In the genomic region with DNA sequence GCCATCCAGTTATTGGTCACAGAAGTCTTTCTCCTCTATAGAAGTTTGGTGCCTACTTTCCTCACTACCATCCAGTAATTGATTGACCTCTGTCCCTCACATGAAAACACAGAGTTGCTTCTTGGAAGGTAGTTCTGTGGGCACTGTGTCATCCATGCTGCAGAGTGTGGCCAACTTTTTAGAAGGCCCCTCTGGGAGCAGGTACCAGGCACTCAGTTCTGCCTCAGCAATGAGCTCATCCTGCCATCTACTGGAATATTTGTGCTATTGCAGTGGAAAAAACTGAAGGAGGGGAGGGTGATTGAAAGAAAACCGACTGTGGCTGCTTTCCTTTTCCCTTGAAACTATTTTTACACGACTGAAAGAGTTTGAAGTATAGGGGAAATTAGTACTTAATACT, we compare ENCODE assay signal across 8 mouse cellular contexts.
A peak's percentile ranks its signal among the peaks of the same experiment; 100 is the strongest.
DNase-seq lines count a peak whose midpoint lies in the region; ATAC-seq and TF ChIP-seq lines count a peak whose summit lies in the region.

No protein-coding gene starts in this region.

- no peaks in the 10 kb centered on the region for H3K9me3 ChIP-seq in heart, postnatal 0 days (replicated peaks; ENCODE audit: control insufficient read depth, low read length)
- no peaks in the 10 kb centered on the region for H3K9me3 ChIP-seq in heart, embryonic 10.5 days
- peaks cover 53% of the 10 kb centered on the region for H3K9me3 ChIP-seq in CH12.LX (replicated peaks; ENCODE audit: low read length)
- H3K9me3 ChIP-seq in forebrain, embryonic 15.5 days, result no peaks in the 10 kb centered on the region
- H3K9me3 ChIP-seq in midbrain, embryonic 16.5 days (replicated peaks; ENCODE audit: control insufficient read depth, low read length, poor library complexity, severe bottlenecking), result no peaks in the 10 kb centered on the region

- H3K27me3 ChIP-seq in heart, postnatal 0 days (ENCODE audit: control insufficient read depth, insufficient read depth, low read length), result no peaks in the 10 kb centered on the region
- H3K27me3 ChIP-seq in heart, embryonic 10.5 days (ENCODE audit: insufficient read depth, poor library complexity, severe bottlenecking), result no peaks in the 10 kb centered on the region
- no peaks in the 10 kb centered on the region for H3K27me3 ChIP-seq in CH12.LX (replicated peaks)
- H3K27me3 ChIP-seq in forebrain, embryonic 15.5 days, result no peaks in the 10 kb centered on the region; the same call in 1 of the 2 replicates
- H3K27me3 ChIP-seq in midbrain, embryonic 16.5 days (ENCODE audit: control insufficient read depth, insufficient read depth, low read depth, low read length), result no peaks in the 10 kb centered on the region

- H3K4me3 ChIP-seq in heart, postnatal 0 days (ENCODE audit: low read depth, low read length), result no peak overlapping the region
- no peak overlapping the region for H3K4me3 ChIP-seq in heart, embryonic 10.5 days
- H3K4me3 ChIP-seq in CH12.LX (replicated peaks in 1 of 3; ENCODE audit: low read depth in 2 of 3, low read length in 2 of 3, poor library complexity in 1 of 3), result no peak overlapping the region
- H3K4me3 ChIP-seq in forebrain, embryonic 15.5 days, result no peak overlapping the region
- H3K4me3 ChIP-seq in midbrain, embryonic 16.5 days (ENCODE audit: low read depth, low read length), result no peak overlapping the region

- H3K36me3 ChIP-seq in heart, postnatal 0 days (replicated peaks; ENCODE audit: control insufficient read depth, insufficient read depth, low read length), result no peaks in the 10 kb centered on the region
- no peaks in the 10 kb centered on the region for H3K36me3 ChIP-seq in heart, embryonic 10.5 days
- H3K36me3 ChIP-seq in CH12.LX (replicated peaks in 1 of 2; ENCODE audit: control insufficient read depth in 1 of 2, insufficient read depth in 1 of 2, low read length in 1 of 2), result no peaks in the 10 kb centered on the region
- H3K36me3 ChIP-seq in forebrain, embryonic 15.5 days, result no peaks in the 10 kb centered on the region
- no peaks in the 10 kb centered on the region for H3K36me3 ChIP-seq in midbrain, embryonic 16.5 days (ENCODE audit: control insufficient read depth, insufficient read depth, low read length)

- H3K9ac ChIP-seq in heart, postnatal 0 days (replicated peaks; ENCODE audit: low read depth, low read length), result no peak overlapping the region
- no peak overlapping the region for H3K9ac ChIP-seq in CH12.LX (ENCODE audit: insufficient read depth, low read depth)
- H3K9ac ChIP-seq in forebrain, embryonic 15.5 days (replicated peaks), result no peak overlapping the region
- H3K9ac ChIP-seq in midbrain, embryonic 16.5 days (ENCODE audit: low read depth, low read length), result no peak overlapping the region

- no peak for ATAC-seq in heart, postnatal 0 days (ENCODE audit: insufficient read depth, low read depth)
- peak; percentile 70 for ATAC-seq in forebrain, embryonic 15.5 days (replicated peaks)
- peak; percentile 78 for ATAC-seq in midbrain, embryonic 16.5 days

- H3K79me2 ChIP-seq in CH12.LX (replicated peaks; ENCODE audit: control insufficient read depth, extremely low read depth, insufficient read depth, poor library complexity, severe bottlenecking), result no peaks in the 10 kb centered on the region

- no peaks in the 10 kb centered on the region for H3K4me1 ChIP-seq in heart, postnatal 0 days (ENCODE audit: control insufficient read depth, insufficient read depth)
- H3K4me1 ChIP-seq in heart, embryonic 10.5 days, result no peaks in the 10 kb centered on the region
- H3K4me1 ChIP-seq in CH12.LX (ENCODE audit: control insufficient read depth in 1 of 2, insufficient read depth in 2 of 2), result no peaks in the 10 kb centered on the region
- H3K4me1 ChIP-seq in forebrain, embryonic 15.5 days, result peaks cover 14% of the 10 kb centered on the region
- H3K4me1 ChIP-seq in midbrain, embryonic 16.5 days (ENCODE audit: control insufficient read depth, insufficient read depth, low read length), result peaks cover 4% of the 10 kb centered on the region; the same call in 1 of the 2 replicates

- in situ Hi-C loops in CH12.LX (cut with MboI; ENCODE audit: low pct_ligation_motif_present, low pct_unique_long_range_greater_than_20kb, low sequenced_read_pairs), result loop anchor here (25.0 kb wide), 1 partner anchor 641 kb away; no protein-coding TSS in a partner anchor

- no peak for TF ChIP-seq POLR2A in CH12.LX (IDR thresholded peaks at IDR 0.05; ENCODE audit: low read depth, low read length)

- H3K4me2 ChIP-seq in heart, postnatal 0 days (ENCODE audit: low read depth, low read length), result no peak overlapping the region
- H3K4me2 ChIP-seq in CH12.LX (ENCODE audit: insufficient read depth, low read depth, poor library complexity, severe bottlenecking), result no peak overlapping the region
- H3K4me2 ChIP-seq in forebrain, embryonic 15.5 days (replicated peaks), result no peak overlapping the region
- H3K4me2 ChIP-seq in midbrain, embryonic 16.5 days (ENCODE audit: low read length), result no peak overlapping the region

- WGBS in heart, postnatal 0 days, result 0% methylated on average over 2 of the region's 2 CpGs
- 2% methylated on average over 2 of the region's 2 CpGs for WGBS in heart, embryonic 10.5 days
- 4% methylated on average over 2 of the region's 2 CpGs for WGBS in forebrain, embryonic 15.5 days
- 2% methylated on average over 2 of the region's 2 CpGs for WGBS in midbrain, embryonic 16.5 days

- no peak for TF ChIP-seq EP300 in heart, postnatal 0 days (IDR thresholded peaks at IDR 0.05; ENCODE audit: low read depth)
- no peak for TF ChIP-seq EP300 in CH12.LX (IDR thresholded peaks at IDR 0.05; ENCODE audit: low read length)

- no peak overlapping the region for H3K27ac ChIP-seq in heart, postnatal 0 days (ENCODE audit: low read depth)
- no peak overlapping the region for H3K27ac ChIP-seq in heart, embryonic 10.5 days
- H3K27ac ChIP-seq in CH12.LX (ENCODE audit: insufficient read depth, low read depth), result no peak overlapping the region
- no peak overlapping the region for H3K27ac ChIP-seq in forebrain, embryonic 15.5 days (replicated peaks)
- no peak overlapping the region for H3K27ac ChIP-seq in midbrain, embryonic 16.5 days (ENCODE audit: low read length)

- DNase-seq in heart, postnatal 0 days (ENCODE audit: low spot score), result peak; percentile 59
- DNase-seq in heart, embryonic 10.5 days (ENCODE audit: low spot score), result no peak
- DNase-seq in CH12.LX (ENCODE audit: extremely low read depth), result peak; percentile 1
- DNase-seq in cerebellum, adult 11 months, result peak; percentile 8
- peak; percentile 25 to 40 for DNase-seq in kidney, postnatal 25 days
- no peak for DNase-seq in T-cell, adult 2 months (ENCODE audit: low spot score)

- peak; percentile 93 for TF ChIP-seq CTCF in heart, postnatal 0 days (IDR thresholded peaks at IDR 0.05; ENCODE audit: low read depth)
- peak in 1 of 2 experiments; percentile 51; a peak in 2 of 4 replicates for TF ChIP-seq CTCF in CH12.LX (conservative IDR thresholded peaks at IDR 0.05 in 1 of 2, IDR thresholded peaks at IDR 0.05 in 1 of 2; ENCODE audit: low read depth in 2 of 2, low read length in 2 of 2)

- dilution Hi-C loops in CH12.LX (cut with MboI; ENCODE audit: extremely low pct_ligation_motif_present, extremely low pct_unique_long_range_greater_than_20kb, low sequenced_read_pairs), result no loop called here

- TF ChIP-seq RAD21 in CH12.LX (IDR thresholded peaks at IDR 0.05; ENCODE audit: low read depth, low read length), result peak; percentile 40

TF ChIP-seq in CH12.LX, 34 proteins besides CTCF, POLR2A, EP300 and RAD21:
- TF ChIP-seq SMC3 (IDR thresholded peaks at IDR 0.05; ENCODE audit: low read depth, low read length) (peak; percentile 11), GABPA (IDR thresholded peaks at IDR 0.05; ENCODE audit: insufficient replicate concordance, low read depth, low read length) (no peak)

Comparison
In these comparisons a context has a peak if more than half of its experiments do, and no peak if none do; other contexts are left out.
1. DNase-seq: peak in heart, postnatal 0 days (single experiment), CH12.LX (single experiment), cerebellum, adult 11 months (single experiment) and kidney, postnatal 25 days (2 of 2); none in heart, embryonic 10.5 days (single experiment) and T-cell, adult 2 months (single experiment).